Mouse (Mus musculus) monocyte, adult 5-6 weeks (primary cell): ENCODE measurements around the gene Cntnap5a. TPM values are rescaled to one million over a fixed set of nuclear protein-coding genes. Genes with fewer than 3 reads are reported as not detected.

Experiments used
- ATAC-seq: fragments of 153-309, 156-312 bp; replicated peaks from 2 replicates; pipeline ENCODE4 v1.8.0; 2017; ENCODE audit warnings: mild to moderate bottlenecking; ENCODE audit not compliant: low TSS enrichment, insufficient number of reproducible peaks, severe bottlenecking, poor library complexity, low FRiP score
- total RNA-seq: library from RNA; stranded (forward); fragments of 200-1000, 200-491, 200-594 nt; gene quantifications from 3 replicates; pipeline ENCODE4 v1.2.3, GENCODE M21; 2017

The Cntnap5a gene
- total RNA-seq, 1 experiment from 2014 or later = not detected

GRCm38 (mm10) chr1:116616272-116616671 is 931.7 kb downstream of the Cntnap5a start:
- ATAC-seq = no peak
